Mouse (Mus musculus) erythroblast, adult 5-6 weeks (primary cell): ENCODE measurements around the gene Stag3. TPM values are rescaled to one million over a fixed set of nuclear protein-coding genes. Genes with fewer than 3 reads are reported as not detected.

Experiments used
- total RNA-seq, 2 experiments: library from RNA; stranded (forward) in 1 of 2; stranded (reverse) in 1 of 2; fragments of 150-400 nt in 1 of 2; fragments of 200-764, 138-1000 nt in 1 of 2; gene quantifications; 2 replicates each; pipeline versions ENCODE4 v1.2.3 to v1.2.4; 2015 to 2017; ENCODE audit warnings: low replicate concordance in 2 of 2

Stag3 gene
- total RNA-seq, 2 experiments from 2014 or later: 9.0 to 10.9 TPM

Other genes starting within 250 kb of the Stag3 start
- gene Smok3c, start 227.0 kb upstream of the Stag3 start, total RNA-seq (2015; ENCODE audit: low replicate concordance): not detected in 2 replicates
- not detected in 2 replicates for gene Smok3c, start 227.0 kb upstream of the Stag3 start, total RNA-seq (2017; ENCODE audit: low replicate concordance)
- 10.0 and 15.7 TPM in 2 replicates for gene Zkscan1, start 195.2 kb upstream of the Stag3 start, total RNA-seq (2015; ENCODE audit: low replicate concordance)
- 11.1 and 16.9 TPM in 2 replicates for gene Zkscan1, start 195.2 kb upstream of the Stag3 start, total RNA-seq (2017; ENCODE audit: low replicate concordance)
- gene Zscan21, start 163.3 kb upstream of the Stag3 start, total RNA-seq (2015; ENCODE audit: low replicate concordance): 3.8 and 9.2 TPM in 2 replicates
- 6.8 and 13.2 TPM in 2 replicates for gene Zscan21, start 163.3 kb upstream of the Stag3 start, total RNA-seq (2017; ENCODE audit: low replicate concordance)
- gene Zfp113, start 124.5 kb upstream of the Stag3 start, total RNA-seq (2015; ENCODE audit: low replicate concordance): 0.77 TPM in 1 of 2 replicates, not detected in the other
- gene Zfp113, start 124.5 kb upstream of the Stag3 start, total RNA-seq (2017; ENCODE audit: low replicate concordance): 2.6 and 5.4 TPM in 2 replicates
- gene Cops6, start 119.2 kb upstream of the Stag3 start, total RNA-seq (2015; ENCODE audit: low replicate concordance): 23.0 and 62.8 TPM in 2 replicates
- gene Cops6, start 119.2 kb upstream of the Stag3 start, total RNA-seq (2017; ENCODE audit: low replicate concordance): 17.0 and 19.7 TPM in 2 replicates
- gene Ap4m1, start 108.2 kb upstream of the Stag3 start, total RNA-seq (2015; ENCODE audit: low replicate concordance): 4.8 and 5.6 TPM in 2 replicates
- 7.9 and 12.5 TPM in 2 replicates for gene Ap4m1, start 108.2 kb upstream of the Stag3 start, total RNA-seq (2017; ENCODE audit: low replicate concordance)
- 78.0 and 100 TPM in 2 replicates for gene Mcm7, start 107.8 kb upstream of the Stag3 start, total RNA-seq (2015; ENCODE audit: low replicate concordance)
- gene Mcm7, start 107.8 kb upstream of the Stag3 start, total RNA-seq (2017; ENCODE audit: low replicate concordance): 155 and 180 TPM in 2 replicates
- 10.6 and 16.9 TPM in 2 replicates for gene Taf6, start 92.8 kb upstream of the Stag3 start, total RNA-seq (2015; ENCODE audit: low replicate concordance)
- 10.9 and 11.5 TPM in 2 replicates for gene Taf6, start 92.8 kb upstream of the Stag3 start, total RNA-seq (2017; ENCODE audit: low replicate concordance)
- gene Cnpy4, start 92.8 kb upstream of the Stag3 start, total RNA-seq (2015; ENCODE audit: low replicate concordance): 7.3 and 12.1 TPM in 2 replicates
- gene Cnpy4, start 92.8 kb upstream of the Stag3 start, total RNA-seq (2017; ENCODE audit: low replicate concordance): 6.3 and 13.1 TPM in 2 replicates
- 1.0 TPM in 1 of 2 replicates, not detected in the other for gene Mblac1, start 85.9 kb upstream of the Stag3 start, total RNA-seq (2015; ENCODE audit: low replicate concordance)
- 2.2 and 2.5 TPM in 2 replicates for gene Mblac1, start 85.9 kb upstream of the Stag3 start, total RNA-seq (2017; ENCODE audit: low replicate concordance)
- not detected in 2 replicates for gene Nxpe5, start 54.3 kb upstream of the Stag3 start, total RNA-seq (2015; ENCODE audit: low replicate concordance)
- not detected in 2 replicates for gene Nxpe5, start 54.3 kb upstream of the Stag3 start, total RNA-seq (2017; ENCODE audit: low replicate concordance)
- 34.5 and 63.6 TPM in 2 replicates for gene Lamtor4, start 24.8 kb upstream of the Stag3 start, total RNA-seq (2015; ENCODE audit: low replicate concordance)
- 11.3 and 13.1 TPM in 2 replicates for gene Lamtor4, start 24.8 kb upstream of the Stag3 start, total RNA-seq (2017; ENCODE audit: low replicate concordance)
- 9.0 and 16.9 TPM in 2 replicates for gene BC037034, start 16.2 kb upstream of the Stag3 start, total RNA-seq (2015; ENCODE audit: low replicate concordance)
- gene BC037034, start 16.2 kb upstream of the Stag3 start, total RNA-seq (2017; ENCODE audit: low replicate concordance): 10.5 and 20.8 TPM in 2 replicates
- not detected in 2 replicates for gene Gal3st4, start 7.4 kb upstream of the Stag3 start, total RNA-seq (2015; ENCODE audit: low replicate concordance)
- not detected in 2 replicates for gene Gal3st4, start 7.4 kb upstream of the Stag3 start, total RNA-seq (2017; ENCODE audit: low replicate concordance)
- gene Gm43720, start 282 bp upstream of the Stag3 start, total RNA-seq (2015; ENCODE audit: low replicate concordance): 0.21 TPM in 1 of 2 replicates, not detected in the other
- not detected in 2 replicates for gene Gm43720, start 282 bp upstream of the Stag3 start, total RNA-seq (2017; ENCODE audit: low replicate concordance)
- 2.9 TPM in 1 of 2 replicates, not detected in the other for gene Gpc2, start 235 bp upstream of the Stag3 start, total RNA-seq (2015; ENCODE audit: low replicate concordance)
- gene Gpc2, start 235 bp upstream of the Stag3 start, total RNA-seq (2017; ENCODE audit: low replicate concordance): 1.7 TPM in 1 of 2 replicates, not detected in the other
- gene Pvrig, start 61.7 kb downstream of the Stag3 start, total RNA-seq (2015; ENCODE audit: low replicate concordance): not detected in 2 replicates
- 0.17 TPM in 1 of 2 replicates, not detected in the other for gene Pvrig, start 61.7 kb downstream of the Stag3 start, total RNA-seq (2017; ENCODE audit: low replicate concordance)
- 3.6 and 6.0 TPM in 2 replicates for gene Zfp157, start 161.2 kb downstream of the Stag3 start, total RNA-seq (2015; ENCODE audit: low replicate concordance)
- 0.98 and 2.7 TPM in 2 replicates for gene Zfp157, start 161.2 kb downstream of the Stag3 start, total RNA-seq (2017; ENCODE audit: low replicate concordance)